Comparison of ENCODE assay signal across 14 mouse cellular contexts in genomic region chr4:117999951-118000350, GRCm38 (mm10).
DNase-seq lines count a peak whose midpoint lies in the region; ATAC-seq and TF ChIP-seq lines count a peak whose summit lies in the region.
"Had no signal": no experiment of that assay in that cellular context is flagged by ENCODE, and none has a peak within 500 bp of the region (broad histone marks: within the 10 kb centered on the region; RNA-seq: fewer than 3 reads in every experiment).

No protein-coding gene starts in this region.

- no peak overlapping the region for H3K4me2 ChIP-seq in heart, embryonic 11.5 days
- no peak overlapping the region for H3K4me2 ChIP-seq in lung, embryonic 14.5 days
- H3K4me2 ChIP-seq in limb, embryonic 11.5 days (ENCODE audit: low read depth, severe bottlenecking): no peak overlapping the region
- no peak overlapping the region for H3K4me2 ChIP-seq in liver, postnatal 0 days (ENCODE audit: low read depth, low read length)
- H3K4me2 ChIP-seq: midbrain, embryonic 12.5 days had no signal

- no peak for TF ChIP-seq EP300 in liver, postnatal 0 days (IDR thresholded peaks at IDR 0.05; ENCODE audit: low read depth)

- ATAC-seq in heart, embryonic 11.5 days (replicated peaks; ENCODE audit: insufficient number of reproducible peaks, low FRiP score, low TSS enrichment): no peak
- ATAC-seq in lung, embryonic 14.5 days (ENCODE audit: insufficient read depth): no peak
- ATAC-seq in limb, embryonic 11.5 days (ENCODE audit: insufficient number of reproducible peaks, low FRiP score, low TSS enrichment, low read depth): no peak
- no peak for ATAC-seq in liver, postnatal 0 days

- 42% methylated on average over 7 of the region's 7 CpGs for WGBS in heart, embryonic 11.5 days (ENCODE audit: insufficient replicate concordance)
- WGBS in lung, embryonic 14.5 days: 42% methylated on average over 7 of the region's 7 CpGs
- WGBS in limb, embryonic 11.5 days: 52% methylated on average over 7 of the region's 7 CpGs
- WGBS in liver, postnatal 0 days (ENCODE audit: insufficient replicate concordance): 61% methylated on average over 7 of the region's 7 CpGs

- no peak overlapping the region for H3K4me3 ChIP-seq in heart, embryonic 11.5 days (ENCODE audit: low read depth, low read length)
- H3K4me3 ChIP-seq in lung, embryonic 14.5 days (ENCODE audit: low read depth, low read length): no peak overlapping the region
- no peak overlapping the region for H3K4me3 ChIP-seq in limb, embryonic 11.5 days (ENCODE audit: low read depth, low read length)
- no peak overlapping the region for H3K4me3 ChIP-seq in liver, postnatal 0 days (ENCODE audit: low read depth, low read length)
- H3K4me3 ChIP-seq: midbrain, embryonic 12.5 days had no signal

- H3K9me3 ChIP-seq in heart, embryonic 11.5 days (replicated peaks; ENCODE audit: control insufficient read depth, low read length): no peaks in the 10 kb centered on the region
- H3K9me3 ChIP-seq in lung, embryonic 14.5 days (ENCODE audit: low read depth, low read length): no peaks in the 10 kb centered on the region
- H3K9me3 ChIP-seq in limb, embryonic 11.5 days (ENCODE audit: control insufficient read depth, low read length): no peaks in the 10 kb centered on the region
- H3K9me3 ChIP-seq in liver, postnatal 0 days (ENCODE audit: low read length): no peaks in the 10 kb centered on the region
- H3K9me3 ChIP-seq: midbrain, embryonic 12.5 days had no signal

- no peaks in the 10 kb centered on the region for H3K27me3 ChIP-seq in heart, embryonic 11.5 days (ENCODE audit: control insufficient read depth, insufficient read depth, low read length)
- H3K27me3 ChIP-seq in lung, embryonic 14.5 days (ENCODE audit: insufficient read depth, low read length): no peaks in the 10 kb centered on the region
- H3K27me3 ChIP-seq in limb, embryonic 11.5 days (ENCODE audit: control insufficient read depth, insufficient read depth, low read length): no peaks in the 10 kb centered on the region
- no peaks in the 10 kb centered on the region for H3K27me3 ChIP-seq in liver, postnatal 0 days (ENCODE audit: insufficient read depth, low read length)
- H3K27me3 ChIP-seq: midbrain, embryonic 12.5 days had no signal

- no peaks in the 10 kb centered on the region for H3K36me3 ChIP-seq in heart, embryonic 11.5 days (ENCODE audit: control insufficient read depth, insufficient read depth, low read length)
- no peaks in the 10 kb centered on the region for H3K36me3 ChIP-seq in lung, embryonic 14.5 days (ENCODE audit: insufficient read depth)
- no peaks in the 10 kb centered on the region for H3K36me3 ChIP-seq in limb, embryonic 11.5 days (ENCODE audit: control insufficient read depth, insufficient read depth, low read length)
- H3K36me3 ChIP-seq in liver, postnatal 0 days (replicated peaks; ENCODE audit: insufficient read depth, low read length): no peaks in the 10 kb centered on the region
- H3K36me3 ChIP-seq: midbrain, embryonic 12.5 days had no signal

- peaks cover 40% of the 10 kb centered on the region for H3K4me1 ChIP-seq in heart, embryonic 11.5 days (ENCODE audit: control insufficient read depth, insufficient read depth, low read length)
- peaks cover 33% of the 10 kb centered on the region for H3K4me1 ChIP-seq in lung, embryonic 14.5 days (ENCODE audit: insufficient read depth)
- peaks cover 25% of the 10 kb centered on the region for H3K4me1 ChIP-seq in limb, embryonic 11.5 days (ENCODE audit: control insufficient read depth, insufficient read depth, low read length)
- peaks cover 14% of the 10 kb centered on the region for H3K4me1 ChIP-seq in liver, postnatal 0 days (ENCODE audit: insufficient read depth)

- no peak overlapping the region for H3K9ac ChIP-seq in heart, embryonic 11.5 days (ENCODE audit: low read depth, low read length)
- no peak overlapping the region for H3K9ac ChIP-seq in lung, embryonic 14.5 days
- no peak overlapping the region for H3K9ac ChIP-seq in limb, embryonic 11.5 days (ENCODE audit: low read length)
- no peak overlapping the region for H3K9ac ChIP-seq in liver, postnatal 0 days (replicated peaks)
- H3K9ac ChIP-seq: liver, embryonic 14.5 days; midbrain, embryonic 12.5 days had no signal

- peak overlapping the region; percentile 35; the same call in 1 of the 2 replicates for H3K27ac ChIP-seq in heart, embryonic 11.5 days (ENCODE audit: low read depth, low read length)
- H3K27ac ChIP-seq in lung, embryonic 14.5 days (ENCODE audit: low read depth): peak overlapping the region; percentile 10; the same call in 1 of the 2 replicates
- H3K27ac ChIP-seq in limb, embryonic 11.5 days (replicated peaks; ENCODE audit: low read depth, low read length): 0 out of 2 replicates have a peak overlapping the region, but pooled peaks have one; percentile 51
- no peak overlapping the region for H3K27ac ChIP-seq in liver, postnatal 0 days (ENCODE audit: low read depth)
- H3K27ac ChIP-seq: liver, embryonic 14.5 days; midbrain, embryonic 12.5 days had no signal

- no peak for DNase-seq in heart, postnatal 4 days
- no peak for DNase-seq in lung, embryonic 14.5 days
- DNase-seq in lung, adult 18-20 months: no peak
- DNase-seq in Muller cell, postnatal 12 days (ENCODE audit: inconsistent ontology term): peak; percentile 82
- DNase-seq in limb, embryonic 11.5 days (ENCODE audit: low spot score): no peak
- no peak for DNase-seq in liver, postnatal 0 days
- DNase-seq: cerebellum, adult 11 months; gastrocnemius, postnatal 25 days; layer of hippocampus, postnatal 36 days; right cerebral cortex, postnatal 25 days; thymus, adult 2 months had no signal

- TF ChIP-seq CTCF in lung, embryonic 14.5 days (IDR thresholded peaks at IDR 0.05; ENCODE audit: low read depth): no peak
- no peak for TF ChIP-seq CTCF in liver, postnatal 0 days (IDR thresholded peaks at IDR 0.05; ENCODE audit: low read depth)
